Mouse (Mus musculus): ENCODE measurements around the gene Arhgap22. TPM values are rescaled to one million over a fixed set of nuclear protein-coding genes. Genes with fewer than 3 reads are reported as not detected.

Gene Arhgap22
- total and polyA plus RNA-seq, 3 experiments, result 0.11 TPM; not detected in 2

- H3K27me3 ChIP-seq (ENCODE audit: control insufficient read depth in 1 of 2, insufficient read depth in 2 of 2, low read length in 2 of 2), result no peaks in the 10 kb centered on the region; a peak in 1 of 4 replicates
- no peak overlapping the region for H3K27ac ChIP-seq (ENCODE audit: control insufficient read depth, low read depth, low read length)
- no peak overlapping the region for H3K4me3 ChIP-seq (ENCODE audit: control insufficient read depth in 1 of 2, insufficient read depth in 1 of 2, low read depth in 2 of 2, low read length in 2 of 2)
- H3K36me3 ChIP-seq (ENCODE audit: control insufficient read depth in 1 of 2, insufficient read depth in 2 of 2, low read length in 2 of 2), result no peaks in the 10 kb centered on the region; a peak in 1 of 4 replicates
- no peak for DNase-seq (ENCODE audit: low read depth, low spot score)
- TF ChIP-seq POLR2AphosphoS5 (IDR thresholded peaks at IDR 0.05; ENCODE audit: borderline replicate concordance, low read depth, low read length), result no peak
- no peak for TF ChIP-seq MYB (IDR thresholded peaks at IDR 0.05; ENCODE audit: low read depth, low read length)
- TF ChIP-seq CHD1 (IDR thresholded peaks at IDR 0.05; ENCODE audit: low read depth, low read length), result no peak
- TF ChIP-seq MEF2A (IDR thresholded peaks at IDR 0.05; ENCODE audit: extremely low read depth, insufficient replicate concordance, low read depth, low read length, poor library complexity, severe bottlenecking), result no peak
- TF ChIP-seq CHD2 (IDR thresholded peaks at IDR 0.05; ENCODE audit: low read length), result no peak
- no peak for TF ChIP-seq CTCF (IDR thresholded peaks at IDR 0.05 in 2 of 3, conservative IDR thresholded peaks at IDR 0.05 in 1 of 3; ENCODE audit: control insufficient read depth in 1 of 3, insufficient read depth in 1 of 3, low read depth in 2 of 3, low read length in 3 of 3, poor library complexity in 1 of 3, severe bottlenecking in 1 of 3)
- no peak for TF ChIP-seq ZC3H11A (IDR thresholded peaks at IDR 0.05; ENCODE audit: low read depth, low read length)
- no peak for TF ChIP-seq SIN3A (IDR thresholded peaks at IDR 0.05; ENCODE audit: low read length)
- TF ChIP-seq RAD21 (IDR thresholded peaks at IDR 0.05; ENCODE audit: low read depth, low read length), result no peak
- no peak for TF ChIP-seq MYC (IDR thresholded peaks at IDR 0.05; ENCODE audit: low read depth, low read length)
- TF ChIP-seq TAL1 (IDR thresholded peaks at IDR 0.05; ENCODE audit: low read length), result no peak
- TF ChIP-seq UBTF (IDR thresholded peaks at IDR 0.05; ENCODE audit: borderline replicate concordance, insufficient read depth, low read depth, low read length), result no peak
- TF ChIP-seq ZMIZ1 (IDR thresholded peaks at IDR 0.05; ENCODE audit: low read depth, low read length), result no peak
- TF ChIP-seq ELF1 (IDR thresholded peaks at IDR 0.05; ENCODE audit: low read depth, low read length), result no peak
- no peak for TF ChIP-seq ZNF384 (IDR thresholded peaks at IDR 0.05; ENCODE audit: low read depth, low read length)
- no peak for TF ChIP-seq GABPA (IDR thresholded peaks at IDR 0.05; ENCODE audit: low read depth, low read length)
- no peak for TF ChIP-seq BHLHE40 (IDR thresholded peaks at IDR 0.05; ENCODE audit: borderline replicate concordance, low read depth, low read length)
- TF ChIP-seq ETS1 (IDR thresholded peaks at IDR 0.05; ENCODE audit: low read depth, low read length), result no peak
- no peaks in the 10 kb centered on the region for H3K9me3 ChIP-seq (replicated peaks; ENCODE audit: insufficient read depth, low read length)
- H3K4me1 ChIP-seq (ENCODE audit: control insufficient read depth in 1 of 2, insufficient read depth in 2 of 2, low read length in 2 of 2), result no peaks in the 10 kb centered on the region
- H3K79me2 ChIP-seq (ENCODE audit: control insufficient read depth, insufficient read depth, low read length, poor library complexity), result no peaks in the 10 kb centered on the region
- H3K9ac ChIP-seq (ENCODE audit: control insufficient read depth, low read depth, low read length, poor library complexity, severe bottlenecking), result no peak overlapping the region
Measured at GRCm38 (mm10) chr14:33317946-33318345, 104.1 kb downstream of the Arhgap22 start.

Data from MEL (cell line).